Mouse (Mus musculus) liver, postnatal 0 days (tissue): ENCODE results near the gene Tubb2a. TPM values are rescaled to one million over a fixed set of nuclear protein-coding genes. Genes with fewer than 3 reads are reported as not detected.

Experiments
- ATAC-seq: fragments of 200-750 bp; cut with Nextera tagmentation; 2 replicates; pipeline ENCODE4 v1.8.0; 2017; ENCODE audit warnings: mild to moderate bottlenecking, moderate library complexity
- DNase-seq: peaks from one replicate; pipeline ENCODE4 v3.0.0-alpha.2; 2016
- H3K27ac ChIP-seq: fragments of 300-500 bp; sonication (generic); 2 replicates; pipeline ENCODE4 v1.5.1; 2014; ENCODE audit warnings: antibody characterized with exemption, moderate library complexity, mild to moderate bottlenecking, low read depth
- H3K27me3 ChIP-seq: fragments of 300-500 bp; sonication (generic); 2 replicates; pipeline ENCODE4 v1.6.1; 2014; ENCODE audit warnings: low read length, control low read depth, mixed read lengths; ENCODE audit not compliant: insufficient read depth
- H3K36me3 ChIP-seq: fragments of 300-500 bp; sonication (generic); replicated peaks from 2 replicates; pipeline ENCODE4 v1.6.1; 2014; ENCODE audit warnings: mild to moderate bottlenecking, control low read depth, low read length, moderate library complexity, mixed read lengths; ENCODE audit not compliant: insufficient read depth
- H3K4me1 ChIP-seq: fragments of 300-500 bp; sonication (generic); 2 replicates; pipeline ENCODE4 v1.6.1; 2014; ENCODE audit warnings: antibody characterized with exemption, mild to moderate bottlenecking, control low read depth; ENCODE audit not compliant: insufficient read depth
- H3K4me2 ChIP-seq: fragments of 300-500 bp; sonication (generic); 2 replicates; pipeline ENCODE4 v1.6.1; 2014; ENCODE audit warnings: low read depth, mild to moderate bottlenecking, low read length, moderate library complexity, mixed read lengths
- H3K4me3 ChIP-seq: fragments of 300-500 bp; sonication (generic); 2 replicates; pipeline ENCODE4 v1.5.1; 2014; ENCODE audit warnings: low read depth, low read length
- H3K9ac ChIP-seq: fragments of 300-500 bp; sonication (generic); replicated peaks from 2 replicates; pipeline ENCODE4 v1.6.1; 2014; ENCODE audit warnings: mild to moderate bottlenecking, moderate library complexity
- H3K9me3 ChIP-seq: fragments of 300-500 bp; sonication (generic); 2 replicates; pipeline ENCODE4 v1.6.1; 2016; ENCODE audit warnings: mild to moderate bottlenecking, control low read depth, low read length, mixed read lengths
- CTCF ChIP-seq: sonication (generic); IDR thresholded peaks from 2 replicates; pipeline ENCODE4 v1.5.1; 2016; ENCODE audit warnings: antibody characterized with exemption, low read depth
- EP300 ChIP-seq: IDR thresholded peaks from 2 replicates; pipeline ENCODE4 v1.6.1; 2016; ENCODE audit warnings: antibody characterized with exemption, low read depth, mild to moderate bottlenecking
- WGBS: fragments of 180-500 bp; shearing (Covaris S2); extraction: QIAGEN DNeasy Blood & Tissue Kit; methylation state at CpG from one replicate; pipeline ENCODE4 v1.1.7; 2014; ENCODE audit not compliant: insufficient replicate concordance; 5-methylcytosine and 5-hydroxymethylcytosine counted together
- polyA plus RNA-seq: library from polyadenylated mRNA; unstranded; fragments of >200 nt; fragmentation: Nextera tagmentation; extraction: Ambion mirVana; gene quantifications from 2 replicates; pipeline ENCODE4 v1.2.1, GENCODE M21; 2015

Gene Tubb2a
- polyA plus RNA-seq, 1 experiment from 2014 or later: 64.7 TPM

DNA sequence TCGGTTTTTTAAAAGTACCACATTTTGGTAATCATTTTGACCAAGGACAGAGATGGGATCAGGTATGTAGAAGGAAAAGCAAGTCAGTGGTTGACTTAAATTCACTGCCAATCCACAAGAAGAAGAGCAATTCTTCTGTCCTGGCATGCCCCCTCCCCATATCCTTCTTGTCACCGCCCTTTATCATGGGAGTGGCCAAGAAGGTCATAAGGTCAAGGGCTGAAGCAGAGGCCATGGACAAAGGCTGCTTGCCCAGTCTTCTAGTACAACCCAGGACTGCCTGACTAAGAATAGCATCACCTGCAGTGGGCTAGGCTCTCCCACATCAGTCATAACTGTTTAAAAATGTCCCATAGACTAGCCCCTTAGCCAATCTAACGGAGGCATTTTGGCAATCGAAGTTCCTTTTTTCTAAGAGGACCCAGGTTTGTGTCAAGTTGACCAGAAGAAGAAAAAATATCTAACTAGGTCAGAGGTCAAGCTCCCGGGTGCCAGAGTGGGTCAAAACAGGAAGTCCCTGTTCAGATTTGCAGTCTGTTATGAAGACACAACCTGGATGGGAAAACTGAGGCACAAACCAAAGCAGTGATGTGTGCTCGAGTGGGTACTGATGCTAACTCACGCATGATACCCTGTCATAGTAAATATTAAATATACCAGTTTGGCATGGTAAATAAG, 34.0 kb downstream of the Tubb2a start:
- Histone ChIP-seq H3K27ac (peak overlapping the region; percentile 79), H3K36me3 (peaks cover 9% of the 10 kb centered on the region; the same call in 1 of the 2 replicates), H3K9ac (no peak overlapping the region), H3K27me3 (no peaks in the 10 kb centered on the region), H3K4me1 (peaks cover 16% of the 10 kb centered on the region), H3K4me3 (no peak overlapping the region), H3K4me2 (no peak overlapping the region), H3K9me3 (no peaks in the 10 kb centered on the region)
- 51% methylated on average over 7 of the region's 7 CpGs for WGBS
- no peak for TF ChIP-seq CTCF
- no peak for TF ChIP-seq EP300
- DNase-seq (no peak), ATAC-seq (no peak)

- no peaks in the 10 kb centered on the region for H3K27me3 ChIP-seq
- TF ChIP-seq EP300: no peak
- no peak for TF ChIP-seq CTCF
- no peaks in the 10 kb centered on the region for H3K36me3 ChIP-seq
- ATAC-seq (no peak), DNase-seq (no peak)
- H3K4me1 ChIP-seq: peaks cover 26% of the 10 kb centered on the region
- peak overlapping the region; percentile 62; the same call in 1 of the 2 replicates for H3K27ac ChIP-seq
- H3K4me2 ChIP-seq: no peak overlapping the region
- no peak overlapping the region for H3K4me3 ChIP-seq
- WGBS: 86% methylated on average over 3 of the region's 3 CpGs
- H3K9me3 ChIP-seq: no peaks in the 10 kb centered on the region
- no peak overlapping the region for H3K9ac ChIP-seq
Measured at GRCm38 (mm10) chr13:34040091-34040490, 37.7 kb downstream of the Tubb2a start.

GRCm38 (mm10) chr13:34038901-34039341, 38.9 kb downstream of the Tubb2a start:
- peak; percentile 43 for ATAC-seq
- Histone ChIP-seq H3K4me2 (peak overlapping the region; percentile 88), H3K4me3 (peak overlapping the region; percentile 81), H3K4me1 (peaks cover 15% of the 10 kb centered on the region), H3K36me3 (0 out of 2 replicates have a peak, but pooled peaks cover 2% of the 10 kb centered on the region), H3K27me3 (no peaks in the 10 kb centered on the region), H3K27ac (peak overlapping the region; percentile 80), H3K9me3 (no peaks in the 10 kb centered on the region), H3K9ac (peak overlapping the region; percentile 46)
- WGBS: 67% methylated on average over 8 of the region's 8 CpGs
- TF ChIP-seq EP300 (no peak), CTCF (no peak)
- DNase-seq: no peak

DNA sequence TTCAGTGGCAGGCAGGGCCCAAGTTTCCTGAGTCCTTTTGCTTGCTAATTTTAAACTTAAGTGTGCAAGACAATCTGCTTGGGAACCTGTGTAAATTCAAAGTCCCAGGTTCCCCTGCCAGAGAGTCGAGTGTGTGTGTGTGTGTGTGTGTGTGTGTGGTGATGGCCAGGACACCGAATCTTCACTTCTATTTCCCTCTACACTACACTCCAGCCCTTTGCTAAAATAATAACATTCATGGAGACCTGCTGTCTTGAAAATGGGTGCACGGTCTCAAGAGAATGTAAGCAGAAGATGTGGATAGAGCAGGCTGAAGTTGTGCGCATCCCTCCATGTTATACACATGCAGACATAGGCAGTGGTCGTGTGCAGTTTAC, 39.8 kb downstream of the Tubb2a start:
- Histone ChIP-seq H3K27ac (peak overlapping the region; percentile 80), H3K9ac (peak overlapping the region; percentile 93), H3K27me3 (no peaks in the 10 kb centered on the region), H3K4me2 (peak overlapping the region; percentile 88), H3K36me3 (0 out of 2 replicates have a peak, but pooled peaks cover 11% of the 10 kb centered on the region), H3K9me3 (no peaks in the 10 kb centered on the region), H3K4me1 (peaks cover 17% of the 10 kb centered on the region), H3K4me3 (peak overlapping the region; percentile 81)
- DNase-seq: no peak
- no peak for ATAC-seq
- WGBS: 31% methylated on average over 5 of the region's 5 CpGs
- TF ChIP-seq CTCF (no peak), EP300 (no peak)

- peak within 1 kb of the TSS; percentile 88 for H3K4me2 ChIP-seq
- DNase-seq: peak; percentile 92
- H3K9ac ChIP-seq: peak within 1 kb of the TSS; percentile 93
- H3K4me3 ChIP-seq: peak within 1 kb of the TSS; percentile 81
- no peaks in the 10 kb centered on the region for H3K9me3 ChIP-seq
- H3K36me3 ChIP-seq: peaks cover 16% of the 10 kb centered on the region
- no peaks in the 10 kb centered on the region for H3K27me3 ChIP-seq
- peak within 1 kb of the TSS; percentile 80 for H3K27ac ChIP-seq
- peak; percentile 82 for ATAC-seq
- no peak for TF ChIP-seq EP300
- TF ChIP-seq CTCF: no peak
- H3K4me1 ChIP-seq: peaks cover 23% of the 10 kb centered on the region
- 2% methylated on average over 37 of the region's 37 CpGs for WGBS
Measured at GRCm38 (mm10) chr13:34037172-34038055, 40.4 kb downstream of the Tubb2a start, which contains the start of gene Bphl. Gene Bphl, plus strand, starts transcription at chr13:34037597.

DNA sequence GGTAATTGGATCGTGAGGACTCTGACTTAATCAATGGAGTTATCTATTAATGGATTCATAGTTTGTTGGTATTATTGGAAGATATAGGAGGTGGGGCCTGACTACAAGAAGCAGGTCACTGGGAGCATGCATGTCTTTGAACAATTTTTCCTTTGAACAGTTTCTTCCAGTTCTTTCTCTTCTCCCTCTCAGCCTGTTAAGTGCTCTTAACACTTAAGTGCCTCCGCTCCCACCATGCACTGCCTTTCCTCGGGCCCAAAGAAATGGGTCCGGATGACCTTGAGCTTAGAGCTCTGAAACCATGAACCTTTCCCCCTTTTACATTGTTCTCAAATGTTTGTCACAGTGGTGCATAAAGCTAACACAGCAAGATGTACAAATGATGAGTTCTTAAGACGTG, 41.1 kb downstream of the Tubb2a start:
- DNase-seq (no peak), ATAC-seq (no peak)
- no peak overlapping the region for H3K4me3 ChIP-seq
- H3K4me2 ChIP-seq: peak overlapping the region; percentile 88
- no peak overlapping the region for H3K27ac ChIP-seq
- peaks cover 30% of the 10 kb centered on the region for H3K4me1 ChIP-seq
- H3K9me3 ChIP-seq: no peaks in the 10 kb centered on the region
- 77% methylated on average over 5 of the region's 5 CpGs for WGBS
- H3K27me3 ChIP-seq: no peaks in the 10 kb centered on the region
- peaks cover 17% of the 10 kb centered on the region for H3K36me3 ChIP-seq
- TF ChIP-seq EP300 (no peak), CTCF (no peak)
- no peak overlapping the region for H3K9ac ChIP-seq
